14 mouse cellular contexts compared by ENCODE assay signal in genomic region chr4:155040197-155040596, GRCm38 (mm10). TPM values are rescaled to one million over a fixed set of nuclear protein-coding genes. Genes with fewer than 3 reads are reported as not detected.
DNase-seq lines count a peak whose midpoint lies in the region; ATAC-seq and TF ChIP-seq lines count a peak whose summit lies in the region.
"Had no signal": no experiment of that assay in that cellular context is flagged by ENCODE, and none has a peak within 500 bp of the region (broad histone marks: within the 10 kb centered on the region; RNA-seq: fewer than 3 reads in every experiment).

No protein-coding gene starts in this region.

- H3K36me3 ChIP-seq in hindbrain, embryonic 12.5 days: no peaks in the 10 kb centered on the region
- no peaks in the 10 kb centered on the region for H3K36me3 ChIP-seq in midbrain, embryonic 15.5 days (replicated peaks)
- H3K36me3 ChIP-seq: G1E; heart, embryonic 12.5 days; intestine, embryonic 15.5 days had no signal

- no peak for DNase-seq in frontal cortex, postnatal 25 days (ENCODE audit: low spot score in 2 of 2)
- no peak for DNase-seq in adrenal gland, postnatal 36 days
- DNase-seq in B cell, adult 2 months: no peak
- DNase-seq in lung, adult 18-20 months: no peak

- H3K4me1 ChIP-seq in cortical plate, adult 2 months (ENCODE audit: control insufficient read depth, insufficient read depth, low read length): peaks cover 9% of the 10 kb centered on the region
- peaks cover 36% of the 10 kb centered on the region for H3K4me1 ChIP-seq in hindbrain, embryonic 12.5 days
- H3K4me1 ChIP-seq in midbrain, embryonic 15.5 days: peaks cover 40% of the 10 kb centered on the region

- peak; percentile 64 for ATAC-seq in frontal cortex, adult (ENCODE audit: low TSS enrichment)
- ATAC-seq in hindbrain, embryonic 12.5 days (ENCODE audit: low FRiP score): peak; percentile 29
- peak; percentile 25; the same call in 1 of the 2 replicates for ATAC-seq in midbrain, embryonic 15.5 days (replicated peaks)
- ATAC-seq: activated CD4-positive, CD25-positive, alpha-beta regulatory T cell, adult 4 months; intestine, embryonic 15.5 days; lung, postnatal 0 days had no signal

- no peak for TF ChIP-seq CTCF in cortical plate, adult 2 months (IDR thresholded peaks at IDR 0.05; ENCODE audit: extremely low read depth, insufficient read depth, low read length)

- peak overlapping the region; percentile 97 for H3K27ac ChIP-seq in cortical plate, adult 2 months (ENCODE audit: insufficient read depth, low read length)
- peak overlapping the region; percentile 71 for H3K27ac ChIP-seq in hindbrain, embryonic 12.5 days
- H3K27ac ChIP-seq in midbrain, embryonic 15.5 days: no peak overlapping the region
- H3K27ac ChIP-seq: intestine, embryonic 15.5 days had no signal

- no peaks in the 10 kb centered on the region for H3K9me3 ChIP-seq in hindbrain, embryonic 12.5 days (replicated peaks)
- H3K9me3 ChIP-seq in midbrain, embryonic 15.5 days: no peaks in the 10 kb centered on the region
- H3K9me3 ChIP-seq: G1E; heart, embryonic 12.5 days; intestine, embryonic 15.5 days had no signal

- TF ChIP-seq POLR2A in cortical plate, adult 2 months (IDR thresholded peaks at IDR 0.05; ENCODE audit: extremely low read depth, insufficient read depth, low read length): peak; percentile 59; the same call in 1 of the 2 replicates

- peak overlapping the region; percentile 24 for H3K4me2 ChIP-seq in hindbrain, embryonic 12.5 days (replicated peaks)
- H3K4me2 ChIP-seq in midbrain, embryonic 15.5 days: peak overlapping the region; percentile 41
- H3K4me2 ChIP-seq: heart, embryonic 12.5 days; intestine, embryonic 15.5 days had no signal

- H3K4me3 ChIP-seq in cortical plate, adult 2 months (ENCODE audit: insufficient read depth, low read length): peak overlapping the region; percentile 30
- no peak overlapping the region for H3K4me3 ChIP-seq in hindbrain, embryonic 12.5 days
- H3K4me3 ChIP-seq in midbrain, embryonic 15.5 days: peak overlapping the region; percentile 14; the same call in 1 of the 2 replicates
- H3K4me3 ChIP-seq: heart, embryonic 12.5 days; intestine, embryonic 15.5 days had no signal

- peaks cover 63% of the 10 kb centered on the region for H3K27me3 ChIP-seq in hindbrain, embryonic 12.5 days
- H3K27me3 ChIP-seq in midbrain, embryonic 15.5 days (replicated peaks): peaks cover 29% of the 10 kb centered on the region

- peak overlapping the region; percentile 39 for H3K9ac ChIP-seq in hindbrain, embryonic 12.5 days
- peak overlapping the region; percentile 27; the same call in 1 of the 2 replicates for H3K9ac ChIP-seq in midbrain, embryonic 15.5 days
- H3K9ac ChIP-seq: heart, embryonic 12.5 days; intestine, embryonic 15.5 days had no signal

- 28% methylated on average over 9 of the region's 9 CpGs for WGBS in hindbrain, embryonic 12.5 days
- 6% methylated on average over 9 of the region's 9 CpGs for WGBS in midbrain, embryonic 15.5 days

RNA-seq across cellular contexts. Expression of gene Plch2, which starts 16.4 kb away (rescaled TPM):
- 66.4 and 70.6 TPM in 2 replicates for polyA plus RNA-seq in cortical plate, adult 2 months (2012; rRNA removed)
- polyA plus RNA-seq in hindbrain, embryonic 12.5 days (2016; fragmentation: Nextera tagmentation; extraction: Ambion mirVana): 5.0 and 5.5 TPM in 2 replicates
- 20.1 and 23.0 TPM in 2 replicates for polyA plus RNA-seq in midbrain, embryonic 15.5 days (2015; fragmentation: Nextera tagmentation; extraction: Ambion mirVana)
- under 1 TPM; 0.30 to 0.43 TPM for total RNA-seq in adrenal gland, postnatal 36 days (2021)
- total RNA-seq: common myeloid progenitor, adult 5-6 weeks had no signal
- polyA plus RNA-seq: activated CD4-positive, CD25-positive, alpha-beta regulatory T cell, adult 4 months had no signal

RNA-seq across cellular contexts. Expression of gene Pex10, which starts 26.6 kb away (rescaled TPM):
- polyA plus RNA-seq in cortical plate, adult 2 months (2012; rRNA removed): 17.8 and 19.5 TPM in 2 replicates
- 18.0 and 18.4 TPM in 2 replicates for polyA plus RNA-seq in hindbrain, embryonic 12.5 days (2016; fragmentation: Nextera tagmentation; extraction: Ambion mirVana)
- polyA plus RNA-seq in midbrain, embryonic 15.5 days (2015; fragmentation: Nextera tagmentation; extraction: Ambion mirVana): 21.9 and 22.7 TPM in 2 replicates
- total RNA-seq in adrenal gland, postnatal 36 days (2021): 10 to 100 TPM; 20.6 to 24.2 TPM

RNA-seq across cellular contexts. Expression of gene Rer1, which starts 46.0 kb away (rescaled TPM):
- polyA plus RNA-seq in cortical plate, adult 2 months (2012; rRNA removed): 81.8 and 86.9 TPM in 2 replicates
- polyA plus RNA-seq in hindbrain, embryonic 12.5 days (2016; fragmentation: Nextera tagmentation; extraction: Ambion mirVana): 130 and 137 TPM in 2 replicates
- 111 and 115 TPM in 2 replicates for polyA plus RNA-seq in midbrain, embryonic 15.5 days (2015; fragmentation: Nextera tagmentation; extraction: Ambion mirVana)
- total RNA-seq in adrenal gland, postnatal 36 days (2021): 100 to 1,000 TPM; 106 to 114 TPM

RNA-seq across cellular contexts. Expression of gene Morn1, which starts 46.2 kb away (rescaled TPM):
- 12.4 and 16.0 TPM in 2 replicates for polyA plus RNA-seq in cortical plate, adult 2 months (2012; rRNA removed)
- 7.7 and 8.0 TPM in 2 replicates for polyA plus RNA-seq in hindbrain, embryonic 12.5 days (2016; fragmentation: Nextera tagmentation; extraction: Ambion mirVana)
- 8.2 and 8.9 TPM in 2 replicates for polyA plus RNA-seq in midbrain, embryonic 15.5 days (2015; fragmentation: Nextera tagmentation; extraction: Ambion mirVana)
- 1 to 10 TPM; 7.7 to 7.9 TPM for total RNA-seq in adrenal gland, postnatal 36 days (2021)
